Mouse (Mus musculus): ENCODE measurements at regions not wholly inside any gene's neighbourhood (a gene's known extent, or its start where the extent isn't known, plus 50 kb on each side); places are given as distances from the start of the nearest gene placed in this dataset.
A peak's percentile ranks its signal among the peaks of the same experiment; 100 is the strongest.

- H3K9me3 ChIP-seq (ENCODE audit: control insufficient read depth): no peaks in the 10 kb centered on the region
- no peak for ATAC-seq
- no peak overlapping the region for H3K9ac ChIP-seq (ENCODE audit: low read depth, low read length)
- WGBS: 35% methylated on average over 1 of the region's 1 CpGs
- no peak overlapping the region for H3K4me3 ChIP-seq (ENCODE audit: low read depth, low read length)
- no peaks in the 10 kb centered on the region for H3K27me3 ChIP-seq (replicated peaks; ENCODE audit: control insufficient read depth, insufficient read depth, low read length)
- no peak overlapping the region for H3K27ac ChIP-seq (ENCODE audit: low read depth, low read length)
- no peaks in the 10 kb centered on the region for H3K36me3 ChIP-seq (ENCODE audit: control insufficient read depth, insufficient read depth)
- H3K4me2 ChIP-seq (replicated peaks; ENCODE audit: low read depth): no peak overlapping the region
- no peak for TF ChIP-seq CTCF (IDR thresholded peaks at IDR 0.05; ENCODE audit: low read depth)
- no peaks in the 10 kb centered on the region for H3K4me1 ChIP-seq (replicated peaks; ENCODE audit: control insufficient read depth, insufficient read depth, low read length)
Observed at GRCm38 (mm10) chr2:46371755-46372154, 1254.6 kb upstream of the Zeb2 start.

GRCm38 (mm10) chr2:46370949-46371348 lies 1253.8 kb upstream of the Zeb2 start:
- peak; percentile 83 for ATAC-seq
- Histone ChIP-seq H3K36me3 (ENCODE audit: control insufficient read depth, insufficient read depth) (no peaks in the 10 kb centered on the region), H3K27ac (ENCODE audit: low read depth, low read length) (no peak overlapping the region), H3K4me1 (replicated peaks; ENCODE audit: control insufficient read depth, insufficient read depth, low read length) (no peaks in the 10 kb centered on the region), H3K4me2 (replicated peaks; ENCODE audit: low read depth) (no peak overlapping the region), H3K27me3 (replicated peaks; ENCODE audit: control insufficient read depth, insufficient read depth, low read length) (no peaks in the 10 kb centered on the region), H3K4me3 (ENCODE audit: low read depth, low read length) (no peak overlapping the region), H3K9me3 (ENCODE audit: control insufficient read depth) (no peaks in the 10 kb centered on the region), H3K9ac (ENCODE audit: low read depth, low read length) (no peak overlapping the region)
- WGBS: 50% methylated on average over 5 of the region's 5 CpGs
- TF ChIP-seq CTCF (IDR thresholded peaks at IDR 0.05; ENCODE audit: low read depth): no peak

- WGBS: 97% methylated on average over 4 of the region's 4 CpGs
- Histone ChIP-seq H3K27me3 (replicated peaks; ENCODE audit: control insufficient read depth, insufficient read depth, low read length) (no peaks in the 10 kb centered on the region), H3K27ac (ENCODE audit: low read depth, low read length) (no peak overlapping the region), H3K9ac (ENCODE audit: low read depth, low read length) (no peak overlapping the region), H3K4me2 (replicated peaks; ENCODE audit: low read depth) (no peak overlapping the region), H3K9me3 (ENCODE audit: control insufficient read depth) (no peaks in the 10 kb centered on the region), H3K4me1 (replicated peaks; ENCODE audit: control insufficient read depth, insufficient read depth, low read length) (no peaks in the 10 kb centered on the region), H3K36me3 (ENCODE audit: control insufficient read depth, insufficient read depth) (no peaks in the 10 kb centered on the region), H3K4me3 (ENCODE audit: low read depth, low read length) (no peak overlapping the region)
- no peak for ATAC-seq
- TF ChIP-seq CTCF (IDR thresholded peaks at IDR 0.05; ENCODE audit: low read depth): no peak
Observed at GRCm38 (mm10) chr2:46368882-46369281, 1251.7 kb upstream of the Zeb2 start.

GRCm38 (mm10) chr2:46366135-46366485 lies 1248.9 kb upstream of the Zeb2 start:
- no peak overlapping the region for H3K4me3 ChIP-seq (ENCODE audit: low read depth, low read length)
- H3K36me3 ChIP-seq (ENCODE audit: control insufficient read depth, insufficient read depth): no peaks in the 10 kb centered on the region
- H3K27me3 ChIP-seq (replicated peaks; ENCODE audit: control insufficient read depth, insufficient read depth, low read length): no peaks in the 10 kb centered on the region
- 85% methylated on average over 3 of the region's 3 CpGs for WGBS
- no peak overlapping the region for H3K27ac ChIP-seq (ENCODE audit: low read depth, low read length)
- ATAC-seq: no peak
- no peak for TF ChIP-seq CTCF (IDR thresholded peaks at IDR 0.05; ENCODE audit: low read depth)
- H3K9ac ChIP-seq (ENCODE audit: low read depth, low read length): no peak overlapping the region
- no peak overlapping the region for H3K4me2 ChIP-seq (replicated peaks; ENCODE audit: low read depth)
- no peaks in the 10 kb centered on the region for H3K9me3 ChIP-seq (ENCODE audit: control insufficient read depth)
- no peaks in the 10 kb centered on the region for H3K4me1 ChIP-seq (replicated peaks; ENCODE audit: control insufficient read depth, insufficient read depth, low read length)

GRCm38 (mm10) chr2:46365428-46366134 lies 1248.4 kb upstream of the Zeb2 start:
- Histone ChIP-seq H3K27ac (ENCODE audit: low read depth, low read length) (no peak overlapping the region), H3K27me3 (replicated peaks; ENCODE audit: control insufficient read depth, insufficient read depth, low read length) (no peaks in the 10 kb centered on the region), H3K4me1 (replicated peaks; ENCODE audit: control insufficient read depth, insufficient read depth, low read length) (no peaks in the 10 kb centered on the region), H3K9me3 (ENCODE audit: control insufficient read depth) (no peaks in the 10 kb centered on the region), H3K9ac (ENCODE audit: low read depth, low read length) (no peak overlapping the region), H3K4me2 (replicated peaks; ENCODE audit: low read depth) (no peak overlapping the region), H3K36me3 (ENCODE audit: control insufficient read depth, insufficient read depth) (no peaks in the 10 kb centered on the region), H3K4me3 (ENCODE audit: low read depth, low read length) (no peak overlapping the region)
- TF ChIP-seq CTCF (IDR thresholded peaks at IDR 0.05; ENCODE audit: low read depth): no peak
- WGBS: 81% methylated on average over 4 of the region's 4 CpGs
- ATAC-seq: no peak

GRCm38 (mm10) chr2:46360049-46360712 lies 1243.0 kb upstream of the Zeb2 start:
- H3K4me3 ChIP-seq (ENCODE audit: low read depth, low read length): no peak overlapping the region
- H3K27me3 ChIP-seq (replicated peaks; ENCODE audit: control insufficient read depth, insufficient read depth, low read length): no peaks in the 10 kb centered on the region
- no peaks in the 10 kb centered on the region for H3K36me3 ChIP-seq (ENCODE audit: control insufficient read depth, insufficient read depth)
- H3K9ac ChIP-seq (ENCODE audit: low read depth, low read length): no peak overlapping the region
- no peak for TF ChIP-seq CTCF (IDR thresholded peaks at IDR 0.05; ENCODE audit: low read depth)
- no peaks in the 10 kb centered on the region for H3K9me3 ChIP-seq (ENCODE audit: control insufficient read depth)
- 63% methylated on average over 4 of the region's 4 CpGs for WGBS
- no peak for ATAC-seq
- H3K27ac ChIP-seq (ENCODE audit: low read depth, low read length): no peak overlapping the region
- H3K4me1 ChIP-seq (replicated peaks; ENCODE audit: control insufficient read depth, insufficient read depth, low read length): no peaks in the 10 kb centered on the region
- H3K4me2 ChIP-seq (replicated peaks; ENCODE audit: low read depth): no peak overlapping the region
